Mouse (Mus musculus) layer of hippocampus, adult 9-10 months (tissue): Measurements from ENCODE around the gene Stoml2.
A peak's percentile ranks its signal among the peaks of the same experiment; 100 is the strongest.

ENCODE experiments used
- DNase-seq: peaks from one replicate; pipeline ENCODE4 v3.0.0; 2022; ENCODE audit warnings: low spot score

Gene Stoml2

DNA sequence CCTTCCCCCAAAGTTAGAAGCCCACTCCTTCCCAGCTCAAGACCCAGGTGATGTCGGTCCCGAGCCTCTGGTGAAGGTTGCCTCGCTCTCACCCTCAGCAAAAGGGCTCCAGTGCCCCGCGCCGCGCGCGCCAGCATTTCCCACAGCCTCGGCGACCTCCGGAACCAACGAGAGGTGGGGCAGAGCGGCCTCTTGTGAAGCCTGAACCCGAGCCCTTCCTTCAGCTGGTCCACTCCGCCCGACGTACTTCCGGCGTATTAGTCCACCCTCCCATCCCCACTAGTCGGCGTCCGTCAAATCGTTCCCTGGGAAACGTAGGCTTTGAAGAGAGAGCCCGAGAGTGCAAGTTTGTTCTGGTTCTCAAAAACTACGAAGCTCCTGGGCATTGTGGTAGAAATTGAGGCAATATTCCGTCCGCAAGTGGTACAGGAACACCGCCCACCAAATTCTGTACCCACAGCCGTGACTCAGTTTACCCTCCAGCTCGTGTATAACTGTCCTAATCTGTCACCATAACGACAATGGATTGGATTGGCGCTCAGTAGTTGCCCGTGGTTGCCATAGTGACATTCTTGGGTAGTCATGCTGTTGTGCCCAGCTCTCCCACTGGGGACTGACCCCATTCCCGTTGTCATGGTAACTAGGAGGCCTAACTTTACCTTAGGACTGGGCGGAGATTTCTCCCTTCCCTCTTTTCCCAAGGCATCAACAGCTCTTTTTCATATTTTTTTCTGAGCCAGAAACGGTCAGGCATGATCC is at the start of gene Stoml2:
Gene Stoml2 (minus strand): TSS at position 474 of the 759 bp plus-strand sequence.
- peak; percentile 86 for DNase-seq

DNA sequence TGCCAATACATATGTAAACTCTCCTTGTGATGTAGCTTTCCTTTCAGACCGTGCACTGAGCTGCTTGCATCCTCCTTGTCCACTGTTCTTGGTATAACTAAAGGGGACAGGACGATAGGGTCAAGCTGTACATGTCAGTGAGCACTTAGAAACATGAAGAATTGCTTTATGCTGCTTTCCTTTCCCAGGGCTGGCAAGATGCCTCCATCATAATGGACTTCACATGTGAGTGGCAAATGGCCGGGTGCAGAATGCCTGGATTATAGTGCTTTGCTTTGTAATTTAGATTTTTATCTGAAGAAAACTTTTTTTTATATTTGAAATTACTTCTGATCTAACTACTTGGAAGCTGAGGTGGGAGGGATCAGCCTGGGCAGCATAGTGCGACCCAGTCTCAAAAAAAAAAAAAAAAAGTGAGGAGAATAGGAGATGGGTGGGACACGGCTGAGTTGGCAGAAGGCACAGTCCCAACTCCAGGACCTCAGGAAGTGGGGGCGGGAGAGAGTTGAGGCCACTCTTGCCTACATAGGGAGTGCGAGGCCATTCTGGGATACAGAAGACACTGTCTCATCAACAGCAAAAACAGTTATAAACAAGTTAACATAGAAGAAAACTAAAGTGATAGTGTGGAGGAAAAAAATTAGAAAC is 46.7 kb upstream of the Stoml2 start:
- no peak for DNase-seq

DNA sequence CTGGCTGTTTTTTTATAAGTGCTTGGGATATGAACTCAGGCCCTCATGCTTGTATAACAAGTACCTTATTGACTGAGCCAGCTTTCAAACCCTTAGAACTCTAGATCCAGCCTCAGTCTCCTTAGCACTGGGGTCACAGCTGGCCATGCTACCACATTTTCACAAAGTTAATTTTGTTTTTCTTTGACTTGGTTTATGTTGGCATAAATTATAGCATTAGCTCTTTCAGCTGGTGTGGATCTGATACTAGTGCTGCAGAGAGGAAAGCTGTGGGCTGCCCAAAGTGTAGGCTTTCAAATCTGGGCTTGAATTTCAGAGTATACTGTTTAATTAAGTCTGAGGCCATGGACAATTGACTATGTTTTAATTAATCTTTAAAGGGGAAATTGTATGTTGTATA is 43.4 kb upstream of the Stoml2 start:
- no peak for DNase-seq

DNA sequence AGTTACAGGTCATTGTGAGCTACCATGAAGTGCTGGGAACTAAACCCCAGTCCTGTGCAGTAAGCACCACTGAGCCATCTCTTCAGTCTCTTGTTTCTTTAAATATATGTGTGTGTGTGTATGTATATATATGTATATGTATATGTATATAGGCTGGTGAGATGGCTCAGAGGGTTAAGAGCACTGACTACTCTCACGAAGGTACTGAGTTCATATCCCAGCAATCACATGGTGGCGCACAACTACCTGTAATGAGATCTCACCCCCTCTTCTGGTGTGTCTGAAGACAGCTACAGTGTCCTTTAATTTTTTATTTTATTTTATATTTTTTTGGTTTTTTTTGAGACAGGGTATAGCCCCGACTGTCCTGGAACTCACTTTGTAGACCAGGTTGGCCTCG is 34.0 kb upstream of the Stoml2 start:
- DNase-seq = no peak

DNA sequence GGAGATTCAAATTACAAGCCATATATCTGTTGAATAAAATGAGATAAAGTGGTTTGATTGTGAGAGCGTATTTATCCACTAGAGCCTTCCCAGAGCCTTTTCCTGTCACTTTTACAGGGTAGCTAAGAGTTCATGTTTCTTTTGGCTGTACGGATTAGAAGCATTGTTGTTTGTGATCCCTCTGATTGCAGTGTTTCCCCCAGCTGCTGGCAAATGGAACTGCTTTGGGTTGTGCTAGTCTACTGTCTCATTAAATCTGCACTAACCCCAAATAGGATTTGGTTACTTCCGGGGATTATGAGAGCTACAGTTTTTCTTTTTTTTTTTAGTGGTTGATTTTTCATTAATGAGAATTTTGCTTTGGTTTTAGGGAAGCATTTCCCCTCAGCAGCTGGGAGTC is 28.8 kb upstream of the Stoml2 start:
- DNase-seq = no peak

DNA sequence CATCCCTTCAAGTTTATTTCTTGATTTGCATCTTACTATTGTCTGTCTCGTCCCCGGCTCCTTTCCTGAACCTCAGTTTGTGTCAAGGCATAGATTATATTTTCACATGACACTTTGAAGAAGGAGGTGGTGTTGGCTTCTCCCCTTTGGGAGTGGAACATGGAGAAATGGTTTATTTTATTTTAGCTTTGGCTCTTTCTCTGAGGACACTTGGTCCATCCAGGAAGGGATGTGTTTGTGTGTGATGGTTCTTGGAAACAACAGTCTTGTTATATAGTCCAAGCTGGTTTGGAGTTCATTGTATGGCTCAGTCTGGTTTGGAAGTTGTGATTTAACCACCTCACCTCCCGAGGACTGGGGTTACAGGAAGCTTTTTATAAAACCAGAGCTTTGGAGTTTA is 28.2 kb upstream of the Stoml2 start:
- no peak for DNase-seq

DNA sequence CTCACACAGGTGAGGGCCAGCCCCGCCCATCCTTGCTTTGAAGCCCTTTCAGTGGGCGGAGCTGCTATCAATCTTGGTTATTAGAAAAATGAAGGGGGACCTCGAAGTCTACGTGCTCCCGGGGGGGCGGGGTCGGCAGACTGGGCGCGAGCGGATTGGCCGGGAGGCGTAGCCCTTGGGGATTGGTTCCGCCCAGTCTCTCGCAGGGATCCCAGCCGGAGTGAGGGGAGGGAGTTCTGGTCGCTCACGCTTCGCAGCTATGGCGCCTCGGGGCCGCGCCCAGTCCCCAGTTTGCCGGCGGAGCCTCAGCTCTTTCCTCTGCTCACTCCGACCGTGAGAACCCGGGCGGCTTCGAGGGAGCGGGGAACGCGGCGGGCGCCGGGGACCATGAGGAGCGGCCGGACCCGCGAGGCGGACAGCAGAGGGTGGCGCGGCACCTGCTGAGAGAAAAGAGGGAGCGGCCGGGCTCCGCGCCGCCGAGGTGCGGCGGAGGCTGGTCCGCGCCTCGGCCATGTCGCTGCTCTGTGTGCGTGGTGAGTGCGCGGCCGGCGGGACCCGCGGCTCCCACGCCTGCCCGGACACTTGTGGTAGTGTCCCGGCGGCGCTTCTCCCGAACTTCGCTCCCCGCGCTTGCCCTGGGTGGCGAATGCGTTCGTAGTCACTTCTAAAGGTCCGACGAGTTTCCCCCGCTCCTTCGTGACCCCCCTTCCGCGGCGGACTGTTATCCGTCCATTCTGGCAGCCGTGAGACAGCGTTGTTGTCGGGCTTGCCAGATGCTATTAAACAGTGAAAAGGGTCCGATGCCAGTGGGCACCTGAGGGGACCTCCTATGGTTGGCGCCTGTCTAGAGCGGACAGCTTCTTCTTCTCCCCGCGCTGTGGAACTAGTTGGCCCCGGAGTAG is 27.5 kb upstream of the Stoml2 start, which contains the start of gene Unc13b:
Gene Unc13b (plus strand): TSS at position 201 of the 902 bp plus-strand sequence.
- no peak for DNase-seq

DNA sequence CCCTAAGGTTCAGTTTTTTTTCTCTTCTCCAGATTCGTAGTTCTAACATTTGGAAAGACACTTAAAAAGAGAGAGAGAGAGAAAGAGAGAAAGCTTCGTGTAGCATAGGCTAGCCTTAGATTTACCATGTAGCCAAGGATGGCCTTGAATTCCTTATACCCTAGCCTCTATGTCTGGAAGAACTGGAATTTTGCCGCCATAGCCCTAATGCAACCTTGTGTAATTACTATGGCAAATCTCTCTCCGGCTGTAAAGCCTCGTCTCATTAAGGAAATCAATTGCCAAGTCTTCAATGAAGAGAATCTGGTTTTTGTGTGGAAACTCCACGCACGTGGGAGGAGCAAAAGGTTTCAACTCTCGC is 26.9 kb upstream of the Stoml2 start:
- DNase-seq = no peak

DNA sequence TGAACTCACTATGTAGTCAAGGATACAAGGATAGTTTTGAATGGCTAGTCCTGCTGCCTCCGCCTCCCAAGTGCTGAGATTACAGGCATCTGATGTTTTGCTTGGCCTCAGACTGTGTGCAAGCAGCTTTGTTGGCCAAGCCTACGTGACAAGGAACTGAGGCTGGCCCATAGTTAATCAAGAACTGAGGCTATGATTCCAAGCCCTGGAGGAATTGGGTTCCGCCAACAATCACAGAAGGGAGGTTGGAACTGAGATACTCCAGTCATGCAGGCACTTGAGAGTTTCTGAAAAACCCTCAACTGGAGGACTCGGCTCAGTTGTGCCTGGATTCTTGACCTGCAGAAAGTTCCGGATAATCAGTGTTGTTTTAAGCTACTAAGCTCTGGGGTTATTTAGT is 26.1 kb upstream of the Stoml2 start:
- no peak for DNase-seq

DNA sequence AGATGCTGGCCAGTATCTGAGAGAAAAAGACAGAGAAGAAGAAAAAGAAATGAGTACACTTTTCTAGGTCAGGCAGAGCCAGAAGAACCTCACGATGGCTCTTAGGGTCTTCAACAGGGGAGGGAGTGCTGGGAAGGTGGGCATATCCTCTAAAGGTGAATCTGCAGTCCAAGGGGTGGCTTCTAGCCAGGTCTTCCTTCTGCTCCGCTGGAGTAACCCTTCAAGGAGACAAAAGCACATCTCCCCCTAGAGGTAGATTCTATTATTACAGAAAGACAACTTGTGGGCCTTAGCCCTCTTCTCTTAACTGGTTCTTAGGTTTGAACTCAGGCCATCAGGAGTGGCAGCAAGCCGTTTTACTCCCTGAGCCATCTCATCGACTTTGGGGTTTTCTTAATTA is 21.1 kb upstream of the Stoml2 start:
- no peak for DNase-seq

DNA sequence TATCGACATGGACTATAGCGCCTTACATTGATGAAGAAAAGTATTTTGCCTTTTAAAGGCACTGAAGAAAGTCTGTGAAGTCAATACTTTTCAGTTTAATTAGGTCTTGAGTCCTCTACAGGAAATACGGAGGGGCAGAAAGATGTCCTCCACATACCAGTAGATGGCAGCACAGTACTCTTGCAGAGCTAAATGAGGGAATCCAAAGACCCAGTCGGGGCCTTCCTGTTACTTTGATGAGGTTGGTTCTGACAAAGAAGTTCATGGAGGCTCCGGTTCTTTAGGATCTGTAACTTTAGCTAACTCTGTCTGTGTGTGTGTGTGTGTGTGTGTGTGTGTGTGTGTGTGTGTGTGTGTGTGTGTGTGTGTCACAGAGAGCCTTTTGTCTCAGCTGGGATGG is 15.7 kb upstream of the Stoml2 start:
- DNase-seq = peak; percentile 90

DNA sequence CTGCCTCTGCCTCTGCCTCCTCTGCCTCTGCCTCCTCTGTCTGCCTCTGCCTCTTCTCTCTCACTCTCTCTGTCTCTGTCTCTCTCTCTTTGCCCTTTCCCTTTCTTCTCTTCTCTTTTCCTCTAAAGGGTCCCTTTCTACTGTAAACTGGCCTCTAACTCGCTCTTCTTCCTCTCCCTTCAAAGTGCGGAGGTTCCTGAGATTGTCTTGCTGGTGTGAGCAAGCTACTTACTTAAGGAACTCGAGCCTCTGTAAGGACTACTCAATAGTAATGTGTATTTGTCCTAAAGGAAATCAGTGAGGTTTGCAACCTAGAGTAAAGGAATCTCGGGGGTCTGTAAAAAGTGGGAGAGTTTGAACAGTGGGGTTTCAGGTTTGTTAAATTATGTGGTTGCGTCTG is 15.1 kb upstream of the Stoml2 start:
- DNase-seq = no peak

DNA sequence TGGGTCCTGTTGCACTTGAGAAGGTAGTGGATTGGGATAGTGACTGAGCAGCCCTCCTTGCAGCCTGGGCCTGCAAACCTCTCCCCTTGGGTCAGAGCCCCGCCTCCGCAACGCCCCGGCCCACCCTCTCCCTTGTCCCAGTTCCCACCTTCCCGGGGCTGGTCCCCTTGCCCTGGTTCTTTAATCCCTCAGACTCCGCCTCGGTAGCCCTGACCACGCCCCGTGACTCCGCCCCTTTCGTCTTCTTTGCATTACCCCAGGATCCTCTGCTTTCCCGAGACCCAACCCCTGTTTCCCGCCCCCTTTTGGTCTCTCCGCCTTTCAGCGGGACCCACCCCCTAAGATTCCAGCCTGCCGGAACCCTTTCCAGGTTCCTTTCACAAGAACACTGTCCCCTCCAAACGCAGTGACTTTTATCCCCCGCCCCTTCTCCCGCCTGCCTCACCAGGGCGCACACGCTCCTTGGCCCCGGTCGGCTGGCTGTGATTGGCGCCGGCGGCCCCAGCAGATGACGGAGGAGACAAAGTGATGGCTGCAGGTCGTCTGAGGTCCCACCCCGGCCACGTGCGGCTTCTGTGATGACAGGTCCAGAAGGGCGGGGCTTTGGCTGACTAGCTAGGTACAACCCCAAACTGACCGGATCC is 14.3 kb upstream of the Stoml2 start, which contains the start of gene Fam214b:
Gene Fam214b (minus strand): TSS at position 562 of the 644 bp plus-strand sequence.
- peak; percentile 85 for DNase-seq

DNA sequence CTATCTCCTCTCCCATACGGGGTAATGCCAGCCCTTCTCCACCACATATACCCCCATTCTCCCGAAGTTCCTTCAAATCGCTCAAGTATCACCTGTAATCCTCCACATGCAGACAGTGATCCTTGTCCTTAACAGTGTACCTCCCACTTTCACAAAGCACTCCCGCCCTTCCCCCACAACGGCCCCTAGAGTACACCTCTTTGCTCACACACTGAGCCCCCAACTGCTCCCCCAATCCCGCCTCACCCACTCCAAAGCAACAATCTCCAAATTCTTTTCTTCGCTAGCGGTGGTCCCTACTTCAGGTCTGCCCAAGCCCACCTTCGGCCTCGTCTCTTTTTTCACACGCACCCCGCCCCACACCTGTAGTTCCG is 13.8 kb upstream of the Stoml2 start:
- no peak for DNase-seq

DNA sequence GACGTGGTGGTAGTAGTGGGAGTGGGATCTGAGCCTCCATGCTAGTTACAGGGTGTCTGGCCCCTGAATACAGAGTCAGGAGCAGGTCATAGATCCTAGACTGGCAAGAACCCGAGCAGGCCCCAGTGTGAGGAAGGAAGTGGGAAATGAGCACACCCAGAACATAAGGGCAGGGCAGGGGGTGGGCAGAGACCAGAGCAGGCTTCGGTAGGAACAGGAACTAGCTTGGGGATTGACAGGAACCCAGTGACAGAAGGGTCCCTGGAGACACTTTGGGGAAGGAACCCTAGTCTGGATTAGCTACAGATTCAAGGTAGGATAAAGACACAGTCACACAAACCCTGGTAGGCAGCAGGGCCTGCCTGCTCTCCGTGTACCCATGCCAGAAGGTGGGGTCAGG is 13.2 kb upstream of the Stoml2 start:
- no peak for DNase-seq

DNA sequence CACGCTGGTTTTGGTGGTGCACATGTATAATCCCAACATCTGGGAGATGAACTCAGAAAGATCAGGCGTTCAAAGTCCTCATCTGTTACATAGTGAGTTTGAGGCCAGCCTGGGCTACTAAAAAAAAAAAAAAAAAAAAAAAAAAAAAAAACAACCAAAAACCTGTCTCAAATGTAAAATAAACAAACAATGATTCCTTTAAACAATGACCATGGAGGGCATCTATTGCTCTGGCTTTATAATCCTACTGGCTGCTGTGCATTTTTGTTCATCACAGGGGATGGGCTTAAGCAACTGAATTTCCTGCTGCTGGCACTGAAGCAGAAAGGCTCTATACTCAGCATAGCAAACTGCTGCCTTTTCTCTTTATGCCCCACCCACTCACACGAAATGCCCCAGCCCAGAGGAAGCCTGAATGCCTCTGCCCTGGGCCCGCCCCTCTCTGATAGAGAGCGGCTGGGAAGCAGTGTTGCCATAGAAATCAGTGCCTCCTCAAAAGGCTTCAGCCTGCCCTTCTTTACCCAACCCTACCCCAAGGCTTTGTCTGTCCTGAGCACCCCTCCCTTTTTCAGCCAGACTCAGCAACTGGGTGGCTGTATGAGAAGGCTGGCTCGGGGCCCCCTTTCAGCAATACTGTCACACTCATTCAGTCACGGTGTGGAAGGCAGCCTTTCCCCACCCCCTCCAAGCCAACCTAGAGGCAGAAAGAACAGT is 12.3 kb upstream of the Stoml2 start:
- no peak for DNase-seq

DNA sequence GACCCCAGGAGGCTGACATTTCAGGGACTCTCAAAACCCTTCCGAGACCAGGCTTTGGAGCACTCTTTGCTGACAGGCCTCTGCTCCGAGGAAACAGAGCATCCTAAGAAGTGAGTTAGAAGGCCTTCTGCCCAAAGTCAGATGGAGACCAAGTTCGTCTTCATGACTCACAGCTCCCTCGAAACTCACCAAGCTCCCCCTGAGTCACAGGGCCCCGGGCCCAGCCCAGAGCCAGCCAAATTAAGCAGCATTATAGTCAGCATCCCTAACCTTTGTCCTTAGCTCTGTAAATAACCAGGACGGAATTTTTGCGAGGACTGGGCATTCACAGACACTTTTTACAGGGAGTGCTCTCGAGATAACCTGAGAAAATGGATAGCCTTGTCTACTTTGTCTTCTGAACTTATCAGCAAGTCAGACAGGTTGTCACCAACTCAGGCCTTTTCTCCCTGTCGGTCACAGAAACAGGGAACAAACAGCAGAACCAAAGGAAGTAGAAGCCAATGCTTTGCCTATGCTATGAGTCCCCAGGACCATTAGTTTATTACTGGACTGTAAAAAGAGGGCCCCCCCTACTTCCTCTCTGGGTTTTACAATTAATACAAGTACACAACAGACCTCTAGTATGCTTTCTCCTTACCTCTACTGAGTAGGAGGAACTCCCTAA is 9.5 kb upstream of the Stoml2 start:
- no peak for DNase-seq

DNA sequence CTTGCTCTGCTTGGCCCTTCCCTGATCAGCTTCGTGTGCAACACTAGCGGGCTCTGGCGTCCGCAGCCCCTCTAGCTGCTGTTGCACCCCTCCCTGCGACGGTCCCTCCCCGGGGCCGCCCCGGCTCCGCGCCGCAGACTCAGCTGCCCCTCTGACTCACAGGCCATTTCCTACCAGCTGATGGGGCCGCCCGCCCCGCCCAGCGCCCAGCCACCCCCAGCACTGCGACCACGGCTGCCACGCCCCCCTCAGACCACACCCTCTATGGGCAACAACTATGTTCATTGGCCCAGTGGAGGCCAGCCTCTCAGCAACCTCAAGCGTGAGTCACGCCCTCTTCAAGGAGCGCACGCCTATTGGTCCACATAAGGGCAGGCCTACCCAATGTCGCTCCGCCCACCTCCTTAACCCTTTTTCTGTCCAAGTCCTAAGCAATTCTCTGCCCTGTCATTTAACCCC is 8.6 kb upstream of the Stoml2 start:
- DNase-seq = peak; percentile 80

DNA sequence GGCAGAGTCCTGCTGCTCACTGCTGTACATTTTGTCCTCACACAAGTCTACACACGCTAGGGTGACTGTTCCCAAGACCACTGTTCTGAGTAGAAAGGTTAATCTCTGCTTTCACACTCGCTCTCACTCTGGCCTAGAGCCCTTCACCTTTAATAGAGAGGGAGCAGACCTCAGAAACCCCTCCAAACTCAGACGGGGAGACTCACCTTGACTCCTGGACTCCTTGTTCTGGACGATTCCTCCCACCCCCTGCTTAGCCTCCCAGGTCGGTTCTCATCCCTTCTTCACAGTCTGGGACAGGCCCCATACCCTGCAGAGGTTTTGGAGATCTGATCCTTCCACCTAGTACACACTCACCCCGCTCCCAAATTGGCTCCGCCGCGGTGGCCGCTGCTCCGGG is 8.1 kb upstream of the Stoml2 start:
- no peak for DNase-seq

DNA sequence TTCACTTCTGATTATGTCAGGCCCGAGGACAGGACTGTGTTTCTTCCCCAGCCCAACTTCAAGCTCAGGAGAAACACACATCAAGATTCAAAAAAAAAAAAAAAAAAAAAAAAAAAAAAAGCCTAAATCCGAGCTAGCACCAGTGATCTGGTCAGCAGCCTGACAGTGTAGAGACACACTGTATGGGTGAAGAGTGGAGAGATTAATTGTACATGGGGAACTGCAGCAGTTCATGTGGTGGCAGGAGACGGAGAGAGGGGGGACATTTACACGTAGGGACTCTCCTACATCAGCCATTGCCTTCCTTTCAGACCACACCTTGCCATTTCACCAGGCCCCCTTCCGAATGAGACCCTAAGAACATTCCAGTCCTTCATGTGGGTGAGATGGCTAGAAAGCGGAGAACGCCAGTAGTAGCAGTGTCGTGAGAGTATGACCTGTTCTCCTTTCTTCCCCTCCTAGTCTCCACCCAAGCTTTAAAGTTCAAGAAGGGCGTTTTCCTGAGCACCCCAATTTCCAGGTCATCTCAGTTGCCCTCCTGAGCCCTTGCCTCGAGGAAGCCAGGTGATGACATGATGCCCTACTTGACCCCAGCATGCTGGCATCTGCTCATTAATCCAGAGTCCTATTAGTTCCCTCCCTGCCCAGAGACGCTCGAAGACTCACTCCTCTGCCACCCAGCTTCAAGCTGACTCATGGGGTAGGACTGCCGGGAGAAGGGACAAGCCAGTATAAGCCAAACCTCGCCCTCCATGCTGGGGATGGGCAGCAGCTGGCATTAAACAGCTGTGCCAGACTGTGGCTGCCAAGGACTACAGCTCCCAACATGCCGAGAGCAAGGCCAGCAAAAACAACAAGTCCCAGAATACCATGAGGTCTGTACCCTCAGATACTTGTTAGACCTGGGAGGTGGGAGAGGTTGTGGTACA is 7.3 kb upstream of the Stoml2 start:
- no peak for DNase-seq
